Mouse (Mus musculus): ENCODE measurements at regions not wholly inside any gene's neighbourhood (a gene's known extent, or its start where the extent isn't known, plus 50 kb on each side); places are given as distances from the start of the nearest gene placed in this dataset.

- no peak for DNase-seq
Observed at GRCm38 (mm10) chr8:87270525-87271187, 201.8 kb downstream of the Cbln1 start.

GRCm38 (mm10) chr8:87268159-87268558, 204.2 kb downstream of the Cbln1 start:
- no peak for DNase-seq

- no peak for DNase-seq
Observed at GRCm38 (mm10) chr8:87264999-87265398, 207.4 kb downstream of the Cbln1 start.

- no peak for DNase-seq
Observed at GRCm38 (mm10) chr8:87260305-87260704, 212.1 kb downstream of the Cbln1 start.

GRCm38 (mm10) chr8:87242681-87243080, 229.7 kb downstream of the Cbln1 start:
- no peak for DNase-seq

- DNase-seq, result no peak
Observed at GRCm38 (mm10) chr8:87237181-87237580, 235.2 kb downstream of the Cbln1 start.

- no peak for DNase-seq
Observed at GRCm38 (mm10) chr8:87236438-87236837, 236.0 kb downstream of the Cbln1 start.

- no peak for DNase-seq
Observed at GRCm38 (mm10) chr8:87235341-87236075, 236.9 kb downstream of the Cbln1 start.

- no peak for DNase-seq
Observed at GRCm38 (mm10) chr8:87234336-87234735, 238.1 kb downstream of the Cbln1 start.

- no peak for DNase-seq
Observed at GRCm38 (mm10) chr8:87233805-87234331, 238.5 kb downstream of the Cbln1 start.

GRCm38 (mm10) chr8:87231762-87232161, 240.6 kb downstream of the Cbln1 start:
- DNase-seq, result no peak

GRCm38 (mm10) chr8:87230096-87230495, 242.3 kb downstream of the Cbln1 start:
- DNase-seq, result no peak

- no peak for DNase-seq
Observed at GRCm38 (mm10) chr8:87229182-87229581, 243.2 kb downstream of the Cbln1 start.

- no peak for DNase-seq
Observed at GRCm38 (mm10) chr8:87228777-87229176, 243.6 kb downstream of the Cbln1 start.

- no peak for DNase-seq
Observed at GRCm38 (mm10) chr8:87225504-87226425, 246.6 kb downstream of the Cbln1 start.

GRCm38 (mm10) chr8:87220581-87220980, 251.8 kb downstream of the Cbln1 start:
- no peak for DNase-seq

GRCm38 (mm10) chr8:87218956-87219482, 253.4 kb downstream of the Cbln1 start:
- DNase-seq, result peak; percentile 39

GRCm38 (mm10) chr8:87214962-87215361, 257.4 kb downstream of the Cbln1 start:
- no peak for DNase-seq

- DNase-seq, result no peak
Observed at GRCm38 (mm10) chr8:87210546-87210945, 261.9 kb downstream of the Cbln1 start.

- no peak for DNase-seq
Observed at GRCm38 (mm10) chr8:87209295-87209694, 263.1 kb downstream of the Cbln1 start.

GRCm38 (mm10) chr8:87208036-87208435, 264.4 kb downstream of the Cbln1 start:
- DNase-seq, result no peak

GRCm38 (mm10) chr8:87202639-87203160, 269.7 kb downstream of the Cbln1 start:
- DNase-seq, result no peak
